Mouse (Mus musculus) neural tube, embryonic 15.5 days (tissue): ENCODE measurements around the gene Bend3. TPM values are rescaled to one million over a fixed set of nuclear protein-coding genes. Genes with fewer than 3 reads are reported as not detected.

ENCODE experiments used
- ATAC-seq: fragments of 200-750 bp; cut with Nextera tagmentation; 2 replicates; pipeline ENCODE4 v1.8.0; 2017; ENCODE audit warnings: mild to moderate bottlenecking, moderate TSS enrichment, moderate library complexity; ENCODE audit not compliant: low FRiP score
- H3K27ac ChIP-seq: fragments of 300-500 bp; sonication (generic); replicated peaks from 2 replicates; pipeline ENCODE4 v1.5.1; 2015; ENCODE audit warnings: mild to moderate bottlenecking, inconsistent platforms
- H3K27me3 ChIP-seq: fragments of 300-500 bp; sonication (generic); replicated peaks from 2 replicates; pipeline ENCODE4 v1.6.1; 2015; ENCODE audit warnings: inconsistent platforms
- H3K36me3 ChIP-seq: fragments of 300-500 bp; sonication (generic); 2 replicates; pipeline ENCODE4 v1.6.1; 2015; ENCODE audit warnings: inconsistent platforms
- H3K4me1 ChIP-seq: fragments of 300-500 bp; sonication (generic); 2 replicates; pipeline ENCODE4 v1.6.1; 2015; ENCODE audit warnings: inconsistent platforms
- H3K4me2 ChIP-seq: fragments of 300-500 bp; sonication (generic); 2 replicates; pipeline ENCODE4 v1.6.1; 2015; ENCODE audit warnings: inconsistent platforms, mild to moderate bottlenecking, moderate library complexity
- H3K4me3 ChIP-seq: fragments of 300-500 bp; sonication (generic); replicated peaks from 2 replicates; pipeline ENCODE4 v1.5.1; 2015; ENCODE audit warnings: mild to moderate bottlenecking, inconsistent platforms
- H3K9ac ChIP-seq: fragments of 300-500 bp; sonication (generic); replicated peaks from 2 replicates; pipeline ENCODE4 v1.6.1; 2015; ENCODE audit warnings: mild to moderate bottlenecking, inconsistent platforms
- H3K9me3 ChIP-seq: fragments of 300-500 bp; sonication (generic); replicated peaks from 2 replicates; pipeline ENCODE4 v1.6.1; 2016; ENCODE audit warnings: inconsistent platforms
- WGBS: fragments of 180-500 bp; shearing (Covaris S2); methylation state at CpG from one replicate; pipeline ENCODE4 v1.1.7; 2015; ENCODE audit warnings: mixed read lengths; 5-methylcytosine and 5-hydroxymethylcytosine counted together
- polyA plus RNA-seq: library from polyadenylated mRNA; unstranded; fragments of >200 nt; fragmentation: Nextera tagmentation; extraction: Ambion mirVana; gene quantifications from 2 replicates; pipeline ENCODE4 v1.2.1, GENCODE M21; 2015

Gene Bend3
- polyA plus RNA-seq, 1 experiment from 2014 or later, result 2.9 TPM

DNA sequence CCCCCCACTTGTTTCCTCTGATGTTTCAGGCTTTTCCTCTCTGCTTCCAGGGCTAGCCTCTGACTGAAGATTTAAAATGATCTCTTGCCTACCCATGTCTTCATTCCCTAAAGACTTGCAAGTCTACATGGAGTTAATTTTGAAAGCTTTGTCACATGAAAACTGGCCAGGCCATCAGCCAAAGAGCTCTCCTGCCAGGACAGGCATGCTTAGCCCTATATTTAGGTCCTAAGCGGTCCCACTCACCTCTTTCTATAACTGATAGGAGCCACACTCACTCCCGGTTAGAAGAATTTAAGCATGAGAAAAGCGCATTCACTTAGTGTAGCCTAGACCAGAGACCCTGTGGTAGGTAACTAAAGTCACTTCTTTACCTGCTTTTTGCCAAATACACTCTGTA lies 24.0 kb upstream of the Bend3 start:
- H3K9me3 ChIP-seq, result no peaks in the 10 kb centered on the region
- H3K4me3 ChIP-seq, result no peak overlapping the region
- peaks cover 11% of the 10 kb centered on the region for H3K4me1 ChIP-seq
- 98% methylated on average over 3 of the region's 3 CpGs for WGBS
- no peak overlapping the region for H3K4me2 ChIP-seq
- ATAC-seq, result no peak
- H3K9ac ChIP-seq, result no peak overlapping the region
- no peaks in the 10 kb centered on the region for H3K27me3 ChIP-seq
- no peak overlapping the region for H3K27ac ChIP-seq
- no peaks in the 10 kb centered on the region for H3K36me3 ChIP-seq

GRCm38 (mm10) chr10:43462821-43463220 lies 15.8 kb upstream of the Bend3 start:
- ATAC-seq, result no peak
- 89% methylated on average over 5 of the region's 5 CpGs for WGBS

DNA sequence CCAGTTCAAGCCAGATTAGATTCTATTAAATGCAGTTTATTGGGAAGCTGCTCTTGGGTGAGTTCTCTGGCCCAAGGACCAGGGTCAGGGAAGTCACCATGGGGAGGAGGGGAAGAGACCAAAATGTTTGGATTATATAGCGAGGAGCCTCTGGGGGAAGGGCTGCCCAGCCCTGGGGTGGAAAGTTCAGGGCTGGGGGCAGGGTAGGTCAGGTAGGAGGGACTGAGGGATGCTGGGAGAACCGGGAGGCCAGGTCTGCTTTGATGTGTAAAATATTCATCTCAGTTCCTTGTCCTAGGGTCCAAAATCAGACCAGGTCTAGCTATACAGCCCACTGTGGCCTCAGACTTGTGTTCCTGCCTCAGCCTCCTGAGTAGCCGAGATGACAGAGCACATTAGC lies 15.4 kb upstream of the Bend3 start:
- H3K27me3 ChIP-seq, result no peaks in the 10 kb centered on the region
- WGBS, result 69% methylated on average over 3 of the region's 3 CpGs
- no peak for ATAC-seq

More at GRCm38 (mm10) chr10:43462821-43463220, 15.8 kb upstream of the Bend3 start:
- Histone ChIP-seq H3K9ac (no peak overlapping the region), H3K4me2 (no peak overlapping the region), H3K27me3 (no peaks in the 10 kb centered on the region), H3K9me3 (no peaks in the 10 kb centered on the region), H3K27ac (no peak overlapping the region), H3K36me3 (no peaks in the 10 kb centered on the region), H3K4me3 (no peak overlapping the region), H3K4me1 (no peaks in the 10 kb centered on the region)

GRCm38 (mm10) chr10:43466223-43466622 lies 12.4 kb upstream of the Bend3 start:
- no peaks in the 10 kb centered on the region for H3K9me3 ChIP-seq

More for the DNA sequence above, 15.4 kb upstream of the Bend3 start:
- H3K4me1 ChIP-seq, result no peaks in the 10 kb centered on the region
- no peak overlapping the region for H3K9ac ChIP-seq
- H3K36me3 ChIP-seq, result no peaks in the 10 kb centered on the region
- no peaks in the 10 kb centered on the region for H3K9me3 ChIP-seq
- no peak overlapping the region for H3K27ac ChIP-seq
- no peak overlapping the region for H3K4me2 ChIP-seq
- no peak overlapping the region for H3K4me3 ChIP-seq

DNA sequence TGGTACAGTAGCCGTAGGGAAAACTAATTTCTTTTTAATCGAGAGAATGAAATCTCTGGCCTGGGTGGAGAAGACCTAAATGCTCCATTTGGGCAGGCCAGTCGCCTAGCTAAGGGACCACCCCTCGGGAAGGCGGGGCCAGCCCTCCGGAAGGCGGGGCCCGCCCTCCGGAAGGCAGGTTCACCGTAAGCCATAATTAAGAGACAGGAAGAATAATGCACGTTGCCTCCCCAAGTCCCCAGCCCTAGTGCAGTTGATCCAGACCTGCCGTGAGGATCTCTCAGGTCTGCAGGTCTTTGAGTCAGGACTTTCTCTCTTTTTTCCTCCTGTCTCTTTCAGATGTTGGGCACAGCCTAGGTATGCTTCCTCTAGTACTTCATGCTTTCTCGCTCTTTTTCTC lies 11.0 kb upstream of the Bend3 start:
- Histone ChIP-seq H3K4me3 (no peak overlapping the region), H3K27me3 (no peaks in the 10 kb centered on the region), H3K9me3 (no peaks in the 10 kb centered on the region), H3K27ac (no peak overlapping the region), H3K9ac (no peak overlapping the region), H3K4me2 (peak overlapping the region; percentile 7; the same call in 1 of the 2 replicates), H3K36me3 (no peaks in the 10 kb centered on the region), H3K4me1 (no peaks in the 10 kb centered on the region)
- ATAC-seq, result no peak
- WGBS, result 43% methylated on average over 13 of the region's 13 CpGs

More at GRCm38 (mm10) chr10:43466223-43466622, 12.4 kb upstream of the Bend3 start:
- H3K4me2 ChIP-seq, result no peak overlapping the region
- WGBS, result 97% methylated on average over 2 of the region's 2 CpGs
- no peaks in the 10 kb centered on the region for H3K4me1 ChIP-seq
- H3K27ac ChIP-seq, result no peak overlapping the region
- H3K27me3 ChIP-seq, result no peaks in the 10 kb centered on the region
- H3K4me3 ChIP-seq, result no peak overlapping the region
- H3K36me3 ChIP-seq, result no peaks in the 10 kb centered on the region
- no peak for ATAC-seq
- H3K9ac ChIP-seq, result no peak overlapping the region

DNA sequence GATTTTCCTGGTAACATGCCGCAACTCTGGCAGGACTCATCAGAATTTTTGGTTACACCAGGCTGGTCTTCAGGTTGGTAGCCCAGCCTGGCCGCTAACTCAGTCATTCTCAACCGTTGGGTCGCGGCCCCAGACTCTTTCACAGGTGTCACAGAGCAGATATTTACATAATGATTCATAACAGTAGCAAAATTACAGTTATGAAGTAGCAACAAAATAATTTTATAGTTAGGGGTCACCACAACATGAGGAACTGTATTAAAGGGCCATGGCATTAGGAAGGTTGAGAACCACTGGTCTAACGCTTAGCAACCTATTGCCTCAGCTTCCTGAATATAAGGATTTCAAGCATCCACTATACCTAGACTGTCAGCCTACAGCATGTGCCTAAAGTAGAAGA lies 10.3 kb upstream of the Bend3 start:
- no peaks in the 10 kb centered on the region for H3K4me1 ChIP-seq
- 94% methylated on average over 6 of the region's 6 CpGs for WGBS
- no peak overlapping the region for H3K4me2 ChIP-seq
- H3K27ac ChIP-seq, result no peak overlapping the region
- no peaks in the 10 kb centered on the region for H3K9me3 ChIP-seq
- no peaks in the 10 kb centered on the region for H3K36me3 ChIP-seq
- H3K9ac ChIP-seq, result no peak overlapping the region
- H3K4me3 ChIP-seq, result no peak overlapping the region
- H3K27me3 ChIP-seq, result no peaks in the 10 kb centered on the region
- ATAC-seq, result no peak

DNA sequence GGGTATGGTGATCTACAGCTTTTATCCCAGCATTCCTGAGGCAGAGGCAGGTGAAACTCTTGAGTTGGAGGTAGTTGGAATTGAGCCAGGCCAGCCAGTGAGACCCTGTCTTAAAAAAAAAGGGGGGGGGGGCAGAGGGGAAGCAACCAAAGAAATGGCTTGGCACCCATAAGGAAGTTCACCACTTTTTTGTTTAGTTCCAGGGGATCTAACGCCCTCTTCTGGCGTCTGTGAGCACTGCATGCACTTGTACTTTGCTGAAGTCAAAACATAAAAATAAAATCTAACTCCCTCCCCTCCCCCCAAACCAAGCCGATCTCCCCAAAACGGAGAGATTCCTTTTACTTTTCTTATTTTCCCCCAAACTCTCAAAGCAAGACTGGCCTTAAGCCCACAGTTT lies 3.3 kb upstream of the Bend3 start:
- no peak overlapping the region for H3K27ac ChIP-seq
- peaks cover 23% of the 10 kb centered on the region for H3K4me1 ChIP-seq
- no peaks in the 10 kb centered on the region for H3K36me3 ChIP-seq
- no peak overlapping the region for H3K4me2 ChIP-seq
- H3K9ac ChIP-seq, result no peak overlapping the region
- ATAC-seq, result no peak
- no peaks in the 10 kb centered on the region for H3K27me3 ChIP-seq
- no peaks in the 10 kb centered on the region for H3K9me3 ChIP-seq
- WGBS, result 62% methylated on average over 4 of the region's 4 CpGs
- H3K4me3 ChIP-seq, result no peak overlapping the region

- no peak for ATAC-seq
Measured at GRCm38 (mm10) chr10:43477459-43477858, 1.2 kb upstream of the Bend3 start.

DNA sequence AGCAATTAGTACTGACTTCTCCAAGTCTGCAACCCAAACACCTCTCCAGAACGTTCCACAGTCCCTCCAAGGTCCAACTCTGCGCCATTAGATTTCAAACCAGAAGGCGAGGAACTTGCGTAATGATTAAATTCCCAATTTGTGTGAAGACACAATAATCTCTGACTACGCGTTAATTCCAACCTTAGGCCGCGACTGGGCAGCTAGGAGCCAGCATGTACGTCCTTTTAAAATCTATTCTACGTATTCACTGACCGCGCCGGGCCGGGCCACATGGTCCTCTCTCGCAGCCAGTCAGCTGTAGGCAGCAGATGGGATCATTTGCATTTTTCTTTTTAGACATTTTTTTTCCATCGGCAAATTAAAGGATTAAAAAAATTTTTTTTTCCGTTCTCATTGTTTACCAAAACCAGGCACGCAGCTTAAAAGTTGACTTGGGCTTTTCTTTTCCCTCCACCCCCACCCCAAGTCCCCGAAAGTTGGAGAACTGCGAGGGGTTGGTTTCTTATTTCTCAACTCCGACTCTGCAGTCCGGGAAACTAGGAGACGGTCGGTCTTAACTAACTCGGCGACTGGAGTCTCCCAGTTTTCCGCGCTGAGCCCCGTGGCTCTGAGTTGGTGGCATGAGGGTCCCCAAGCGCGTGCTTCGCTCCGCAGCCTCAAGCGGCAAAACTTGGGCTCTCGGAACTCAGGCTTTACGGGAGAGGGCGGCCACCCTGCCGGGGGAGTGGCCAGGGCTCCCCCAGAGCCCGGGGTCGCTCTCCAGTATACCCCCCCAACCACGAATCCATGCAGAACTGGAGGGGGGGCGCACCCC lies 558 bp upstream of the Bend3 start:
- under 1% methylated on average over 42 of the region's 42 CpGs for WGBS
- no peaks in the 10 kb centered on the region for H3K27me3 ChIP-seq
- ATAC-seq, result peak; percentile 18

More at GRCm38 (mm10) chr10:43477459-43477858, 1.2 kb upstream of the Bend3 start:
- H3K9me3 ChIP-seq, result no peaks in the 10 kb centered on the region
- H3K27me3 ChIP-seq, result no peaks in the 10 kb centered on the region
- no peak overlapping the region for H3K27ac ChIP-seq
- H3K4me1 ChIP-seq, result peaks cover 35% of the 10 kb centered on the region
- H3K36me3 ChIP-seq, result no peaks in the 10 kb centered on the region
- 5% methylated on average over 9 of the region's 9 CpGs for WGBS
- H3K9ac ChIP-seq, result peak overlapping the region; percentile 81
- H3K4me2 ChIP-seq, result peak overlapping the region; percentile 98
- peak overlapping the region; percentile 88 for H3K4me3 ChIP-seq

DNA sequence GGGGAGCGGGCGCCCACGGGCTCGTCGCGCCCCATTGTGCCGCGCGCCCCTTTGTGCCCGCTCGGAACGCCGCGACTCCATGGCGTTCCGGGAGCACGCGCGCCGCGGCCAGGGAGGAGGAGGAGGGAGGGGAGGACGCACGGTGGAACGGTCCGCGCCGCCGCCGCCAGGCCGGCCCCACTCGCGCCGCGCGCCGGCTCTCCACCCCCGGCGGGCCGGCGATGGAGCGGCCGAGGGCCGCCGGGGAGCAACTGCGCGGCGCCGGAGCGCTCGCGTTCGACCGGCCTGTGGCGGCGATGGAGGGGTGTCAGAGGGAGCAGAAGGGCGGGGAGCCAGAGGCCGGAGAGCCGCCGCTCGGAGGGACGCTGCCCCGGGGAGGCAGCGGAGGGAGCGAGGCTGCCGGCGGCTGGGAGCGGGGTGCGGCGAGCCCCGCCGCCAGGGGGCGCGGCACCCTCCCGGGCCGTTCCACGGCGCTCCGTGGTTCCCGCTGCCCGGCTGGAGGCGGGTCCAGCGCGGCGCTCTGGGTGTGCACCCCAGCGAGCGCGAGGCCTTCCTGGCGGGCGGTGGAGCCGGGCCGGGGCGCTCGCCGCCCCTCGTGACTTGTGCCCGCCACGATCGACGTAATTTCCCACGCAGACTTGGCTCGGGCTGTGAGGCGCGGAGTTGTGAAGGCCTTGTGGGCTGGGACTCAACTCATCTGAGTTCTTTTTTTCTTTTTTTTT lies 966 bp downstream of the Bend3 start:
- Histone ChIP-seq H3K9ac (peak overlapping the region; percentile 81), H3K4me1 (peaks cover 41% of the 10 kb centered on the region), H3K9me3 (no peaks in the 10 kb centered on the region), H3K27ac (peak overlapping the region; percentile 96), H3K4me2 (peak overlapping the region; percentile 98), H3K27me3 (no peaks in the 10 kb centered on the region), H3K36me3 (no peaks in the 10 kb centered on the region), H3K4me3 (peak overlapping the region; percentile 88)
- WGBS, result under 1% methylated on average over 74 of the region's 103 CpGs
- peak; percentile 90 for ATAC-seq

More for the DNA sequence above, 558 bp upstream of the Bend3 start:
- H3K9me3 ChIP-seq, result no peaks in the 10 kb centered on the region
- peak overlapping the region; percentile 88 for H3K4me3 ChIP-seq
- peak overlapping the region; percentile 81 for H3K9ac ChIP-seq
- H3K27ac ChIP-seq, result peak overlapping the region; percentile 96
- H3K4me1 ChIP-seq, result peaks cover 35% of the 10 kb centered on the region
- no peaks in the 10 kb centered on the region for H3K36me3 ChIP-seq
- peak overlapping the region; percentile 98 for H3K4me2 ChIP-seq

- peak overlapping the region; percentile 81 for H3K9ac ChIP-seq
- WGBS, result 5% methylated on average over 13 of the region's 13 CpGs
- peak overlapping the region; percentile 96 for H3K27ac ChIP-seq
- H3K27me3 ChIP-seq, result no peaks in the 10 kb centered on the region
- no peaks in the 10 kb centered on the region for H3K9me3 ChIP-seq
- H3K4me3 ChIP-seq, result peak overlapping the region; percentile 88
- peak overlapping the region; percentile 98 for H3K4me2 ChIP-seq
- H3K4me1 ChIP-seq, result peaks cover 41% of the 10 kb centered on the region
- ATAC-seq, result no peak
- no peaks in the 10 kb centered on the region for H3K36me3 ChIP-seq
Measured at GRCm38 (mm10) chr10:43480227-43480849, 1.7 kb downstream of the Bend3 start.
